Mouse (Mus musculus) lung, embryonic 14.5 days (tissue): ENCODE measurements around the gene Zcchc7. TPM values are rescaled to one million over a fixed set of nuclear protein-coding genes. Genes with fewer than 3 reads are reported as not detected.

Experiments
- ATAC-seq: fragments of 200-750 bp; cut with Nextera tagmentation; 2 replicates; pipeline ENCODE4 v1.8.0; 2017; ENCODE audit warnings: mild to moderate bottlenecking, moderate TSS enrichment, moderate library complexity; ENCODE audit not compliant: insufficient read depth
- DNase-seq: peaks from one replicate; pipeline ENCODE4 v3.0.0-alpha.2; 2015
- H3K27ac ChIP-seq: fragments of 300-500 bp; sonication (generic); 2 replicates; pipeline ENCODE4 v1.5.1; 2014; ENCODE audit warnings: low read depth, mild to moderate bottlenecking, moderate library complexity
- H3K27me3 ChIP-seq: fragments of 300-500 bp; sonication (generic); 2 replicates; pipeline ENCODE4 v1.6.1; 2014; ENCODE audit warnings: low read length, control low read depth; ENCODE audit not compliant: insufficient read depth
- H3K36me3 ChIP-seq: fragments of 300-500 bp; sonication (generic); 2 replicates; pipeline ENCODE4 v1.6.1; 2014; ENCODE audit warnings: control low read depth; ENCODE audit not compliant: insufficient read depth
- H3K4me1 ChIP-seq: fragments of 300-500 bp; sonication (generic); 2 replicates; pipeline ENCODE4 v1.6.1; 2014; ENCODE audit warnings: antibody characterized with exemption, control low read depth; ENCODE audit not compliant: insufficient read depth
- H3K4me2 ChIP-seq: fragments of 300-500 bp; sonication (generic); 2 replicates; pipeline ENCODE4 v1.6.1; 2014; ENCODE audit warnings: mild to moderate bottlenecking
- H3K4me3 ChIP-seq: fragments of 300-500 bp; sonication (generic); 2 replicates; pipeline ENCODE4 v1.5.1; 2014; ENCODE audit warnings: low read depth, low read length
- H3K9ac ChIP-seq: fragments of 300-500 bp; sonication (generic); 2 replicates; pipeline ENCODE4 v1.6.1; 2014
- H3K9me3 ChIP-seq: fragments of 300-500 bp; sonication (generic); 2 replicates; pipeline ENCODE4 v1.6.1; 2016; ENCODE audit warnings: low read depth, low read length, control low read depth
- CTCF ChIP-seq: IDR thresholded peaks from 2 replicates; pipeline ENCODE4 v1.5.1; 2016; ENCODE audit warnings: antibody characterized with exemption, low read depth
- WGBS: fragments of 180-500 bp; shearing (Covaris S2); extraction: QIAGEN DNeasy Blood & Tissue Kit; methylation state at CpG from one replicate; pipeline ENCODE4 v1.1.7; 2014; 5-methylcytosine and 5-hydroxymethylcytosine counted together
- polyA plus RNA-seq: library from polyadenylated mRNA; unstranded; fragments of >200 nt; fragmentation: Nextera tagmentation; extraction: Ambion mirVana; gene quantifications from 2 replicates; pipeline ENCODE4 v1.2.1, GENCODE M21; 2014

The Zcchc7 gene
- polyA plus RNA-seq, result 33.1 and 36.4 TPM in 2 replicates

DNA sequence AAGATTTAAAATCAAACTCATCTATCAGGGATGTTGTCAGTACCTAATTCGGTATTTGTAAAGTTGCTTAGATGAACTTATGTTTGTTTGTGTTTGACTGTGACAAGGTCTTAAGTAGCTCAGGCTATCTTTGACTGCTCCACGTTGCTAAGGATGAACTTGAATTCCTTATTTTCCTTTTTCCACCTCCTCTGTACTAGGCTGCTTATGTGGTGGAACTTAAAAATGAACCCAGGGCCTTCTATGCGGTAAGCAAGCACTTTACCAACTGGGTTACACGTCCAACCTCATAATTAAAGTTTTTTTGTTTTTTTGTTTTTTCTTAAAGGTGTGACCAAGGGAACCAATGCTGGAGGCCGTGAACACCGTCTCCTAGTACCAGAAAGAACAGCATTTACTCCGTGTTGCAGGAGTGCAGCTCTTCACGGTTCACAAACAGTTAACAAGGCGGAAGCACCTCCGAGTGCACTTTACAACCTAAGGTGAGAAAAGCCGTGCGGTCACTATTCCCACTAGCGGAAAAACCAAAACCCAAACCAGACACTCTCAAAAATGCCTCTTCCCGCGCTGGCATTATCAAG is at the start of gene Zcchc7:
Zcchc7 (plus strand) TSS at position 325 of the 581 bp plus-strand sequence.
- Histone ChIP-seq H3K4me1 (0 out of 2 replicates have a peak, but pooled peaks cover 4% of the 10 kb centered on the region), H3K9me3 (no peaks in the 10 kb centered on the region), H3K27ac (peak within 1 kb of the TSS; percentile 92), H3K36me3 (no peaks in the 10 kb centered on the region), H3K4me2 (peak within 1 kb of the TSS; percentile 71), H3K4me3 (peak within 1 kb of the TSS; percentile 84), H3K27me3 (no peaks in the 10 kb centered on the region), H3K9ac (peak within 1 kb of the TSS; percentile 93)
- 3% methylated on average over 15 of the region's 15 CpGs for WGBS
- no peak for DNase-seq
- TF ChIP-seq CTCF, result no peak
- peak; percentile 52 for ATAC-seq

DNA sequence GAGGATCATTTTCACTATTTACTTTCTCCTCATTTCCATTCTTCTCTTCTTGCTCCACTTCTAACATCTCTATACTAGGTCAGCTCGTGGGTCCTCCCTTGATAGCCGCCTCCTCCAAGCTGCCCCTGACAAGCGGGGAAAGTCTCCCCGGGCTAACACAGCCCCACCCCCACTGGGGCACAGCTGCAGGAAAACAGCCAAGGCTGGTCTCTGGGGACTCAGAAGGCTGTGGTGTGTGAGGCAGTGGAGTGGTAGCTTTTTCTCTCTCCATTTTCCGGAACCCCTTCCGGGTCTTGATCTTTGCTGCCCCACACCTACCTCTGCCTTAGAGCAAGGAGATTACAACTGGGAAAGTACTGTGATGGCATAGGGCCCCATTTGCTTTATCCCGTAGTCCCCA is 49.7 kb upstream of the Zcchc7 start:
- Histone ChIP-seq H3K4me3 (no peak overlapping the region), H3K27ac (no peak overlapping the region), H3K9ac (no peak overlapping the region), H3K36me3 (no peaks in the 10 kb centered on the region), H3K4me1 (no peaks in the 10 kb centered on the region), H3K4me2 (no peak overlapping the region), H3K9me3 (no peaks in the 10 kb centered on the region), H3K27me3 (peaks cover 100% of the 10 kb centered on the region)
- no peak for DNase-seq
- no peak for ATAC-seq
- TF ChIP-seq CTCF, result no peak
- WGBS, result 6% methylated on average over 7 of the region's 7 CpGs

DNA sequence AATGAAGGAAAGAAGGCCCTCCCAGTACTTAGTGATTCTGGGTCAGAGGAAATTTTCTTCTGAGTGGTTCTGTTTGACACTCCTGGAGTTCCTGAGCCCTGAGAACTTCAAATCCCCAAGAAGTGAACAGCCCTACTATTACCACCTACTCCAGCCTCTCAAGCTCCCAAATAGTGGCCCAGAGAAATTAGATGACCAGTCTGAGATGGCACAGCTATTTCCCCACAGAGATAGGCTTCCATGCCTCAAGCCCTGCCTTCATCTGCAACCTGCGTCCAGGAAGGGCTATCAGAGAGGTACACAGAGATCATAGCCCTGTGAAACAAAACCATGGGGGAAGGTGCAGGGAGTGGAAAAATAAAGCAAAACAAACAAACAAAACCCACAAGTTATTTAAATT is 48.8 kb upstream of the Zcchc7 start:
- Histone ChIP-seq H3K27ac (no peak overlapping the region), H3K9me3 (no peaks in the 10 kb centered on the region), H3K4me3 (no peak overlapping the region), H3K27me3 (peaks cover 100% of the 10 kb centered on the region), H3K36me3 (no peaks in the 10 kb centered on the region), H3K9ac (no peak overlapping the region), H3K4me1 (no peaks in the 10 kb centered on the region), H3K4me2 (no peak overlapping the region)
- DNase-seq (no peak), ATAC-seq (no peak)
- 14% methylated on average over 1 of the region's 1 CpGs for WGBS
- no peak for TF ChIP-seq CTCF

GRCm38 (mm10) chr4:44708311-44708710 is 47.4 kb upstream of the Zcchc7 start:
- Histone ChIP-seq H3K36me3 (no peaks in the 10 kb centered on the region), H3K4me1 (no peaks in the 10 kb centered on the region), H3K9me3 (no peaks in the 10 kb centered on the region), H3K4me3 (no peak overlapping the region), H3K27ac (no peak overlapping the region), H3K9ac (no peak overlapping the region), H3K4me2 (no peak overlapping the region), H3K27me3 (peaks cover 100% of the 10 kb centered on the region)
- WGBS, result 46% methylated on average over 8 of the region's 8 CpGs
- no peak for TF ChIP-seq CTCF
- no peak for DNase-seq
- ATAC-seq, result no peak

DNA sequence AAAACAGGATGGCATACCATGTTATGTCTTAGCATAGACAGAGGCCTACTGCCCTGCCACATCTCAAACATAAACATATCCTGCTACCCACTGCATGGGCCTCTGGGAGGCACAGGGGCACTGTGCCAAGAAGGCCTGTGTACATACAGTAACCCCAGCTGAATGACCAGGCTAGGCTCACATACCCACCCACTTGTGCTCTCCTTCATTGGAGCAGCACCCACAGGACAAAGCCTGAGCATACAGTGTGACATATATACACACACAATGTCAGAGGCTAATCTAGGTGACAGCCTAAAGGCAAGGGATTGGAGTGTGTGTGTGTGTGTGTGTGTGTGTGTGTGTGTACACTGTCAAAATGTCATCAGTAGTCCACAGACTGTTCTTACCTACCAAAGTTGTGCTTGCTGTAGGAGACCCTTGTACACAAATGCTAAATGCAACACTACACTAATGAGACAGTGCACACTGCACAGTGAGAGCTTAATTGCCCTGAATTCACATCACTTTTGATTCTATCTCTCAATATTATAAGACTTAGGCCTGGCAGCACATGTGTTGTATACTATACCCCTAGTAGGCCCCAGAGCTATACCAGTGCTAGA is 46.5 kb upstream of the Zcchc7 start:
- TF ChIP-seq CTCF, result no peak
- DNase-seq (no peak), ATAC-seq (no peak)
- no peaks in the 10 kb centered on the region for H3K4me1 ChIP-seq
- no peaks in the 10 kb centered on the region for H3K9me3 ChIP-seq
- no peaks in the 10 kb centered on the region for H3K36me3 ChIP-seq
- H3K4me3 ChIP-seq, result no peak overlapping the region
- peaks cover 100% of the 10 kb centered on the region for H3K27me3 ChIP-seq
- H3K9ac ChIP-seq, result no peak overlapping the region
- no peak overlapping the region for H3K27ac ChIP-seq
- H3K4me2 ChIP-seq, result no peak overlapping the region

DNA sequence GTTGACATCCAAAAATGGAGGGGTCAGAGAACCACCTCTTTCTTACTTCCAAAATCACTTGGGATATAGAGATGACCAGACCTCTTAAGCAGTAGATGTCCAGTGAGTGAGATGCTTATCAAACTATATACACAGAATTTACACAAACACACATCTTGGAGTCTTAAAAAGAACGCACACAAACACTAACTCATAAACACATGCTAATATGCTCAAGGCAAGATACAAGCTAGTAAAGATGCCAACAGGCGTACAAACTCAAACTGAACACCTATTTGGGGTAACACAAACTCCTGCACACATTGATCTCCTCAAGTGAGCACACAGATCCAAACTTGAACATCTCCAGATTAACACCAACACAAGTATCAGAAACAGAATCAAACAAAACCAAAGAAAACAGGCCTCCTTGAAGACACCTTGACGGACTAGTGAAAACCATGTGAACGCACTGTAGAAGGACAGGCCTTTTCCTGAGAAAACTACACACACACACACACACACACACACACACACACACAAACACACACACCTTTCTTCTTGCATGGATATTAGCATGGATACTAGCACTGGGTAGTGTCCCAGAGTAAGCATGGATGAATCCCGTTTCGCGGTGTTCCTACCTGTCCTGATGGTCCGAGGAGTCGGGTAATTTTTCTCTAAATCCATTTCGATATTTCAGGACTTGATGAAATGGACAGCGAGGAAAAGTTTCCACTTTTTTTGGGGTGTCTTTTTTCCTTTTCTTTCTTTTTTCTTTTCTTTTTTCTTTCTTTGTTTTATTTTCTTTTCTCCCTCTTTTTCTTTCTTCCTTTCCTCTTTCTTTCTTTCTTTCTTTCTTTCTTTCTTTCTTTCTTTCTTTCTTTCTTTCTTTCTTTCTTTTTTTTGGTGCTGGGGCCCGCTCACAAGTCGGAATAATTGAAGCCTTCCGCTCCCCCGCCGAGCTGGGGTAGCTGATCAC is 45.7 kb upstream of the Zcchc7 start, which contains the start of gene Pax5:
Pax5 (minus strand) TSS at position 748 of the 961 bp plus-strand sequence.
- no peak within 1 kb of the TSS for H3K4me2 ChIP-seq
- H3K27me3 ChIP-seq, result peaks cover 100% of the 10 kb centered on the region
- no peaks in the 10 kb centered on the region for H3K4me1 ChIP-seq
- H3K9me3 ChIP-seq, result no peaks in the 10 kb centered on the region
- DNase-seq, result no peak
- H3K36me3 ChIP-seq, result no peaks in the 10 kb centered on the region
- H3K9ac ChIP-seq, result no peak within 1 kb of the TSS
- no peak for TF ChIP-seq CTCF
- H3K27ac ChIP-seq, result no peak within 1 kb of the TSS
- WGBS, result 27% methylated on average over 16 of the region's 16 CpGs
- H3K4me3 ChIP-seq, result no peak within 1 kb of the TSS
- ATAC-seq, result no peak

DNA sequence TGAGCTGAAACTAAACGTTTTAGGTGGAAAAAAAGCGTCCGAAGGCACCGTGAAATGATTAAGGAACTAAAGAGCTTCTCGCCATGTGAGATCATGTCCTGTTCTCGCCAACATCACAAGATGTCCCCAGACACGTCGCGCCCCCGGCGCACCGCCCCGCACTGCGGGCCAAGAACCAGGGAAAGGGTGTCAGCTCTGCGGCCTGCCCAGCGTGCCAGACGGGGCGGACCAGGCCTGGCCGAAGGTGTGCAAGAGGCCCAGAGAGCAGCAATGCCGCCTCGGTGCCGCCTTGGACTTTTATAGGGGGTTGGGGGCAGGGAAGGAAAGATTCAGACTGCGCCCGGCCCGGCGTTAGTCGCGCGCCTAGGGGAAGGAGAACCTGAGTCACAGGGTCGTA is 45.0 kb upstream of the Zcchc7 start:
- no peak for DNase-seq
- Histone ChIP-seq H3K4me3 (no peak overlapping the region), H3K4me2 (no peak overlapping the region), H3K9me3 (no peaks in the 10 kb centered on the region), H3K27ac (no peak overlapping the region), H3K27me3 (peaks cover 100% of the 10 kb centered on the region), H3K36me3 (no peaks in the 10 kb centered on the region), H3K9ac (no peak overlapping the region), H3K4me1 (no peaks in the 10 kb centered on the region)
- no peak for TF ChIP-seq CTCF
- no peak for ATAC-seq
- under 1% methylated on average over 30 of the region's 30 CpGs for WGBS
